Mouse (Mus musculus) megakaryocyte-erythroid progenitor cell, adult 5-6 weeks (primary cell): Measurements from ENCODE around the gene Mrc2. TPM values are rescaled to one million over a fixed set of nuclear protein-coding genes. Genes with fewer than 3 reads are reported as not detected.
A peak's percentile ranks its signal among the peaks of the same experiment; 100 is the strongest.

Experiments used
- ATAC-seq: replicated peaks from 2 replicates; pipeline ENCODE4 v1.8.0; 2016; ENCODE audit warnings: mild to moderate bottlenecking, inconsistent platforms; ENCODE audit not compliant: severe bottlenecking, poor library complexity, low FRiP score, low TSS enrichment
- total RNA-seq, 2 experiments: library from RNA; stranded (forward) in 1 of 2; stranded (reverse) in 1 of 2; fragments of 200-1000, 215-1000 nt in 1 of 2; fragments of >200 nt in 1 of 2; fragmentation: Nextera tagmentation in 1 of 2; gene quantifications; 2 replicates each; pipeline ENCODE4 v1.2.3; 2014 to 2017

Mrc2 gene
- total RNA-seq (2014; fragmentation: Nextera tagmentation): not detected in 2 replicates
- not detected in 2 replicates for total RNA-seq (2017)

DNA sequence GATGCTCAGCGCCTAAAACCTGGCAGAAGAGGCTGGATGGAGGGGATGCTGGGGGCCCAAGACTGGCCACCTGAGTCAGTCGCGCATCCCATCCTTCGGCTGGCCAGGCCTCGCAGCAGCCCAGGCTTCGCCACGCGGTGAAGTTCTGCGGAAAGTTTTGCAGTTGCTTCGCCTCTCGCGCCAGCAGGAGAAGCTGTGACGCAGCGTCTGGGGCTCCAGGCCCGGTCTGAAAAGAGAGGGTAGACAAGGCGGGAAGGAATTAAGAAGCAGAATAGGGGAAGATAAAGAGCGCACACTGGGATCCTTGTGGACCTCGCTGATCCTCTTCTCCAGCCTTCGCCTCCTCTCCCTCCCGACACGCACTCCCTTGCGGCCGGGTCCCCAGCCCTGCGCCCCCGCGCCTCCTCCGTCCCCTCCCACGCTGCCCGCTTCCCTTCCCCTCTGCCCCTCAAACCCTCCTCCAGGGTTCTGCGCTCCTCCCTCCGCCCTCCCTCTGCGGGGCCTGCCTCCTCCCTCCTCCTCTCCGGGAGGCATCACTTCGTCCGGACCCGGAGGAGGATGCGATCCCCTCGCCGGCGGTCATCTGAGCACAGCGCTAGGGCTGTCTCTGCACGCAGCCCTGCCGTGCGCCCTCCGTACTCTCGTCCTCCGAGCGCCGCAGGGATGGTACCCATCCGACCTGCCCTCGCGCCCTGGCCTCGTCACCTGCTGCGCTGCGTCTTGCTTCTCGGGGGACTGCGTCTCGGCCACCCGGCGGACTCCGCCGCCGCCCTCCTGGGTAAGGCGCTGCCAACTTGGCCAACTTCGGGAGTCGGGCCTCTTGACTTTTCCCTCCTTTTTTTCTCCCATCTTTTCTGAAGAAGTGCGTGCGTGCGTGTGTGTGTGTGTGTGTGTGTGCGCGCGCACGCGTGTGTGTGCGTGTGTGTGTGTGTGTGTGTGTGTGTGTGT, at the start of gene Mrc2:
Mrc2 (plus strand) TSS at position 520 of the 948 bp plus-strand sequence.
- peak; percentile 27; the same call in 1 of the 2 replicates for ATAC-seq

DNA sequence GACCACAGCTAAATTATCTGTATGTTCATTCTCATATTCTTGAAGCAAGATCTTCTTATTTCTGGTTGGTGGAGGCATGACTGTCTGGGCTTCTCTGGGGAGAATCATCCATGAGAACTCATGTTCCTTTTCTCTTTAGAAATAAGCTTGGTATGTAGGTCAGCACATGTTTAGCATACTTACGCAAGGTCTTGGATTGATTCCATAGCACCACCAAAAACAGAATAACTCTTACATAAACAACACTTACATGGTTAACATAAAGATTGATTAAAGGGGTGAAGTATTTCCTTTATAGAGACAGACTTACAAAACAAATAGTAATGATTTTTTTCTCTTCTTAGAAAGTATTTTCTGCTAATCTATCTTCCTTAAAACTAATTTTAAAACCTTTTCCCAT, 46.1 kb upstream of the Mrc2 start:
- no peak for ATAC-seq

- ATAC-seq: no peak
These were observed 45.7 kb upstream of the Mrc2 start for GRCm38 (mm10) chr11:105246785-105247184.

DNA sequence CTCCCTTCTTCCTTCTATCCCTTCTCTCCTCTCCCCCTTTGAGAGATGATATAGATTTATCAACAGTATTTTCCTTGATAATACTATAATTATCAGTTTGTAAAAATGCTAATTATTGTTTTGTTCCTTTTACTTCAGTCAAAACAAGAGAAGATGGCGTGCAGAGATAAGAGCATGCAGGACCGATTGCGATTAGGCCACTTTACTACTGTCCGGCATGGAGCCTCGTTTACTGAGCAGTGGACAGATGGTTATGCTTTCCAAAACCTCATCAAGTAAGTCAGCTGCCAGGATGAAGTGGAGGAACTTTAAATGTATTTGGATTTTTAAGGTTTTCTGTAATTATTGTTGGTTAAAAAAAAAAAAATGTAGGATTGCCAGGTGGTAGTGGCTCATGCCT, 45.1 kb upstream of the Mrc2 start:
- no peak for ATAC-seq

GRCm38 (mm10) chr11:105259733-105260132, 32.7 kb upstream of the Mrc2 start:
- no peak for ATAC-seq

GRCm38 (mm10) chr11:105261116-105261515, 31.3 kb upstream of the Mrc2 start:
- no peak for ATAC-seq

- ATAC-seq: no peak
These were observed 30.7 kb upstream of the Mrc2 start for GRCm38 (mm10) chr11:105261601-105262351.

GRCm38 (mm10) chr11:105264506-105264905, 27.9 kb upstream of the Mrc2 start:
- no peak for ATAC-seq

GRCm38 (mm10) chr11:105264988-105265387, 27.5 kb upstream of the Mrc2 start:
- ATAC-seq: no peak

DNA sequence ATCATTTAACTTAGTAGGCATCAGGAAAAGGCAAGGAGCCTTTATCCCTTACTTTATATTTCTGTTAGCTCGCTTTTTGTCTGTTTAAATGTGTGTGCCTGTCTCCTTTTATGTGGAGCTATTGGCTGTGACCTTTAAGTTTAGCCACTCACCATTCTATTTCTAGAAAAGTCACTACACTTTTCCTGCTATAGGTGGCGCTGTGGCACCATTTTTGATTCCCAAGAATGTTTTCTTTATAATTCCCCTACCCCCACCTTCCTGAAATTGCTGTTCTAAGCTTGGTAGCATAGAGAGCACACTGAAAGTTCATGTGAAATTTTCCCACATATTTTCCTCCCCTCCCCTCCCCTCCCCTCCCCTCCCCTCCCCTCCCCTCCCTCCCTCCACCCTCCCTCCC, 22.3 kb upstream of the Mrc2 start:
- peak; percentile 51 for ATAC-seq

GRCm38 (mm10) chr11:105280456-105280855, 12.0 kb upstream of the Mrc2 start:
- ATAC-seq: no peak

DNA sequence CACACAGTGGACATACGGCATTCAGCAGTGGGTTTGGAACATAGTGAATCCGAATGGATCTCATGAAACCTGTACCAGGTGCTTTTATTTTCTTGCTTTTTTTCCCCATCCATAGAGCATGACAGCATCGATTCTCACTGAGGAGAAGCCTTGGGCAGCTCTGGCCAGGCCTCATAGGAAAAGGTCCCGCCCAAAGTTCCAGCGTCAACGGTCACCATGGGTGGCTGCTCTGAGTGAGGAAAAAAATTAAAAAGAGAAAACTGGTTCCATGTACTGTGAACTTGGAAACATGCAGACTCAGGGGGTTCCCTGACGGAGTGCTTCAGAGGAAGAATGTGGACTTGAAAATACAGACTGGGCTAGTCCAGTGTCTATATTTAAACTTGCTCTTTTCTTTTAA, 11.2 kb upstream of the Mrc2 start:
- no peak for ATAC-seq

- no peak for ATAC-seq
These were observed 10.5 kb upstream of the Mrc2 start for GRCm38 (mm10) chr11:105281763-105282459.

- no peak for ATAC-seq
These were observed 10.0 kb upstream of the Mrc2 start for GRCm38 (mm10) chr11:105282460-105282859.

DNA sequence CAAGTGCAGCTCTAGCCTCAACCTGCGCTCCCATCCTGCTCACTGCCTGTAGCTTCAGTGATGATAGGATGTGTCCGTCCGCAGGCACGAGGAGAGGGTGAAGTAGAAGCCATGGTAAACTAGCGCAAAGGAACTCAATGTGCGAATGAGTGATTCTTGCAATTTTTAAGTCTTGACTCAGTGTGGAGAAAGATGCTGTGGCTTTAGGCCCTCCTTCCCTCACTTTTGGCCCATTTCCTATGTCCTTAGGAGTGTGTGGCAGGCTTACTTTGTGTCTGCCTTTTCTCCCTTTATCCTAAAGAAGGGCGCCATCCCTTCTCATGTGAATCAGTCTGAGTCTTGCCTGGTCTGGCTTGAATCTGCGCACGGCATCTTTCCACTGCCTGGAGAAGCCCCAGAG, 9.4 kb upstream of the Mrc2 start:
- ATAC-seq: no peak

- no peak for ATAC-seq
These were observed 6.7 kb upstream of the Mrc2 start for GRCm38 (mm10) chr11:105285720-105286119.

DNA sequence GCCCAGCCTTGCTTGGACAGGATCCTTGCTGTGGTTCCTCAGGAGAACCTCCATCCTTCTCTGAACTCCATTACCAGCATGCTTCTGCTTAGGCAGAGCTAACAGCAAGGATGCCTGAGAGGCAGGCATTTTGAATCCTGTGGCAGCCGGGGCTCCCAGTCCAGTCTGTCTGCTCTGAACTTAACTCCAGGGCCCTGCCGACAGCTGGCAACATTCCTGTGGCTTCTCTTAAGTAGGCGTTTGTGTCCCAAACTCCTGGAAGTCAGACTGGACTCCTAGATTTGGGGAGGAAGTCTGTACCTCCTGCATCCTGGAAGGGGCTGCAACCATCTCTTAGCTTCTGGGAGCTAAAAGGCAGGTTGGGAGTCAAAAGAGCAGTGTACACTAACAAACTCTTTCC, 3.0 kb upstream of the Mrc2 start:
- ATAC-seq: no peak

- ATAC-seq: no peak
These were observed 741 bp upstream of the Mrc2 start for GRCm38 (mm10) chr11:105291681-105292123.

GRCm38 (mm10) chr11:105293101-105293581, 698 bp downstream of the Mrc2 start:
- no peak for ATAC-seq
